Mouse (Mus musculus): ENCODE measurements at regions not wholly inside any gene's neighbourhood (a gene's known extent, or its start where the extent isn't known, plus 50 kb on each side); places are given as distances from the start of the nearest gene placed in this dataset.
A peak's percentile ranks its signal among the peaks of the same experiment; 100 is the strongest.
"Not testable (repeated sequence)": the region's sequence is repeated elsewhere in the genome, so short reads cannot be mapped to it uniquely, and the experiment has no call there.

GRCm38 (mm10) chr4:81570736-81571135 is 128.1 kb upstream of the Mpdz start:
- DNase-seq = no peak

DNA sequence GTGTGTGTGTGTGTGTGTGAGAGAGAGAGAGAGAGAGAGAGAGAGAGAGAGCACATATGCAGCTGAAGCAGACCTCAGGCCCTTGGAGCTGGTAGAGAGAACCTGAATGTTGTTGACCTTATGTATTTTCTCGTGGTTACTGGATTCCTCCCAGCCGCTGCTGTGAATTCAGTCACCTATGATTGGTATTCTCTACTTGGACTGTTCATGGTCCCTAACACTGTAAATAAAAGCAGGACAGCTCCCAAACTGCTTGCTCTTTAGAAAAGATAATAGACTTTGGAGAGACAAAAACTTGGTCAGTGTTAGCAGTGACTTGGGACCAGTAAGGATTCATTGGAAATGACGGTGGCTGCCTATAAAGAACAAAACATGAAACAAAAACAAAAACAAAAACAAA is 126.9 kb upstream of the Mpdz start:
- no peak for DNase-seq

GRCm38 (mm10) chr4:81568404-81568803 is 125.8 kb upstream of the Mpdz start:
- DNase-seq = no peak

- peak; percentile 44 to 63 for DNase-seq
Observed at GRCm38 (mm10) chr4:81567928-81568327, 125.3 kb upstream of the Mpdz start.

- DNase-seq = no peak
Observed at GRCm38 (mm10) chr4:81566526-81566925, 123.9 kb upstream of the Mpdz start.

DNA sequence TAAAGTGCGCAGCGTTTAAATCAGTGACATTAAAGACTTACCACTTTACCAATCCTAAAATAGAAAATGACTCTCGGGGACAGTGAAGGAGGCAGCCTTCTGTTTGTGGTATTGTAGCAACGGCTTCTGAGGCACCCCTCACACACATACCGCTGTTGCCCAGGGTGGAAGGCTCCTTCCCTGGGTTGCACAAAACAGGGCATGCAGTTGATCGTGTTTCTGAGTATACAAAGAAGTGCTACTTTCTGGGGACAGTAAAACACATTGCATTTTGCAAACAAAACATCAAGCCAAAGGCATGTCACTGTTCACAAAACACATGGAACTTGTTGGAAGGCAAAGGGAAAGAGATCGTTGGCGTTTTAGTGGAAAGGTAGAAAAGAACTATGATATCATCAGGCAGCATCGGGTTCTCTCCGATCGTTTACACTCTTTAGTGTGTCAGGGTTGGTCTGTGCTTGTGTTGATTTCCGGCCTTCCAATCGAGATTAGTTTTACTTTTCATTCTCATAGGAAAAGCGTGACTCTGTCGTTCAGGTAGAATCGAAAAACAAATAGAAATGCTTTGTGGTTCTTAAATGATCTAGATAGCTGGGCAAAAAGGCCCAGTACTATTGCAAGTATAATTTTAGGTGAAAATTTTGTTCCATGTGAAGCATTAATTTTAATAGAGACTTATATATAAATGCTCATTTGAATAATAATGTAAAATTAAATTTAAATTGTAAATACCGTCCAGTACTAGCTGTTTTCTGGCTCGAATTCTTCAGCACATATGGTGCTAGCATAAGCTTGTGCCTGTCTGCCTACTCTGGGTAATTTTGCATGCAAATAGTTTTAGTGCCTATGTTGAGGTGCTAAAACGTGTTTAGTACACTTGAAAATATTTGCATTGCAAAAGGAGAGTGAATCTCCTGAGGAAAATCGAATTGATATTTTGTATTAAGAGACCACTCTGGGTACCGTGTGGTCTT is 123.1 kb upstream of the Mpdz start:
- DNase-seq = no peak

DNA sequence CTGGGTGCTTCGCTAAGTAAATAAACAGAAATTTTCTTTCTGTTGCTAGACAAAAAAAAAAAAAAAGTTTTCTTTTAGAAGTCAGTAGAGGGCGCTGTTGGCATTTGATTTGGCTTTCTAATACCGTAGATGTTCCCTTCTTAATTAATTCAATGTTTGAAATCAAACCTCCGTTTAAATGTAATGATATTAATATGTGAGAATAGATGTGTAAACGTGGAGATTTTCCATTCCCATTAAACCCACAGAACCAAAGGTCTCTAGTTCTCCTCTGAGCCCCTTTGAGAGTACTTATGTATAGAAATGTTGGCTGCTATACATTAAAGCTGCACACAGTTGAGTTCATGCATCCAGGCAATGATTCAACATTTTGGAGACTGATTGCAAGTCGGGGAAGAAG is 121.8 kb upstream of the Mpdz start:
- no peak for DNase-seq

DNA sequence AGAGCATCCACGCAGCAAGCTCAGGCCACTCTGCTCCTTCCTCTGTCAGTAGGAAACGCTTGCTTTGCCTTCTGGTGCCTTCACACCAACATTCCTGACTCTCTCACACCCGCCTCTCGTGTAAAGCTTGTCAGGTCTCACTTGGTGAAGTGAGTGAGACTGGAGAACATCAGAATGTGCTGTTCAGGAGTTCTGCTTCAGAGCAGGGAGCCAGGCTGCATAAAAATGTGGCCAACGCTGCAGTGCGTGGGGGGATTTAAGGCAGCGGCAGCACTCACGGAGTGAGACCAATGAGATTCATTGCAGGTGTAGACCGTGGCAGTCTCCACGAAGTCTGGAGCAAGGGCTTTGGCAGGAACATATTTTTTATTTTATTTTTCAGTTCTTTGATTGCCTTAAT is 121.0 kb upstream of the Mpdz start:
- DNase-seq = no peak

GRCm38 (mm10) chr4:81561453-81561852 is 118.8 kb upstream of the Mpdz start:
- no peak for DNase-seq

DNA sequence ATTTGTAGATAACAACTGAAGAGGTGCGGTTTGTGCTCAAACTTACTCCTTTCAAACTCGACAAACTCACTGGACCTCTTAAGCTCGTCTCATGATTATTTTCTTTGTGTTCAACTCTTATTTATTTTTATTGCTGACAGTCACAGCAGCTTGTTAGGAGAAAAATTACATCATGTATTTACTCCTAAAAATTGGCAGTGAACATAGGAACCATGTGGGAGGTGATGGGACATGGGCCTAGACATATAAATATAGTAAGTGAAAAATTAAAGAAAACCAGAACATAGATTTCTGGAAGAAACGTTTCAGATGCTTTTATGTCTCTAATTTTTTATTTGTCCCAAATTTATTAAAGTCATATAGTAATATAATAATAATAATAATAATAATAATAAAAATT is 108.2 kb upstream of the Mpdz start:
- DNase-seq = no peak

DNA sequence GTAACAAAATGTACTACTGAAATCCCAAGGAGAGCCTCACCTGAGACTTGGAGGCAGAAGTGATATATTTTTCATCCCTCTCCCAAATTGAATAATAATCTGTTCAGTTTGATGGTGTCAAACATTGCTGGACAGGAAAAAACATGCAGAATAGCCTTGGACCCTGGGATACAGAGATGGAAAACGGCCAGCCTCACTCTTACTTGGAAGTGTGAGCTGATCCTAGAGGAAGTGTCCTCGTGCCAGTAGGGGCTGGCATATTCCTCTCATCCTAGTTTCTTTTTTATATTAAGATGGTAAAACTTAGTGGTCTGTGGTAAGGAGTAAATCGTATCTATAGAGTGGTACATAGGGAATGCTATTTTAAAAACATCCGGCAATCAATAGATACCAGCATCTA is 107.6 kb upstream of the Mpdz start:
- DNase-seq = no peak

DNA sequence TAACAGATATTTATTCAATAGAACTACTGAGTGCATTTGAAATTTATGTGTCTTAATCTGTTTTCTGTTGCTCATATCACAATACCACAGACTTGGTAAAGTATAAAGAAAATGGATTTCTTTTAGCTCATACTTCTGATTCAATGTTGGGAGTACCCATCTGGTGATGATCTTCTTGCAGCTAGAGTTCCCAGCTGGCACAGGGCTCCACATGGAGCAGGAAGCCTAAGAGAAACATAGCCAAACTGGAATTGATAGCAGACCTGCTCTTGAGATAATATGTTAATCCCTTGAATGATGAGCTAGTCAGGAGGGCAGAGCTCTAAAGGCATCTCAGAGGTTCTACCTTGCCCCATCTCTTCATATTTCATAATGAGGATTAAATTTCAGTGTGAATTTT is 97.9 kb upstream of the Mpdz start:
- DNase-seq = no peak

DNA sequence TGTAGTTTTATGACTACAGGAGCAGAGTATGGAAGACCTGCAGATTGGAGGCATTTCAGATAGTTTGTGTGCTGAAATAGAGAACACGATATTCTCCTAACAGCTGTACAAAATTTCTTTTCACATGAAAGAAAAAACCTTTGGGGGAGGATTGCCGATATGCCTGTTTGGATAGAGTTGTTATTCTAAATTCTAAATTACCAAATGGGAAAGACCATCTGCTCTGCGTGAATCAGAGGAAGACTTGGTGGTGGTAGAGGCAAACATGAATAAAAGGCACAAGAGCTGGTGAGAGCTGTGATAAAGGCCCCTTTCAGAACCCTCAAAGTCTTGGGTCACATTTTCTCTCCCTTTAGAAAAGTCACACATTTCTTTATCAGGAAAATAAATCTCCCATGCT is 96.9 kb upstream of the Mpdz start:
- DNase-seq = no peak

- no peak for DNase-seq
Observed at GRCm38 (mm10) chr4:81536795-81537194, 94.2 kb upstream of the Mpdz start.

GRCm38 (mm10) chr4:81530546-81530945 is 87.9 kb upstream of the Mpdz start:
- DNase-seq = no peak

DNA sequence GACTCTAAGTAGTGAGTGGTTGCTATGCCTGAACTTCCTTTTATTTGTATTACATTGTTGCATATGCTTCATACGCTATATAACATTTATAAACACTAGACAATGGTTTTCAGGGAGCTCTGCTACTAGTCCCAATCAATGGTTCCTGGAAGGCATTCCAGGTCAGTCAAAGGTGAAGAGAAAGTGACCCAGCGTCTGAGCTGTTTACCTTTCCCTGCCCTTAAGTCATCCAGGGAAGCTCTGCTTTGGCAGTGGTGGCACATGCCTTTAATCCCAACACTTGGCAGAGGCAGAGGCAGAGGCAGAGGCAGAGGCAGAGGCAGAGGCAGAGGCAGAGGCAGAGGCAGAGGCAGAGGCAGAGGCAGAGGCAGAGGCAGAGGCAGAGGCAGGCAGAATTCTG is 76.5 kb upstream of the Mpdz start:
- not testable (repeated sequence) for DNase-seq

GRCm38 (mm10) chr4:81514547-81514946 is 71.9 kb upstream of the Mpdz start:
- DNase-seq = no peak

GRCm38 (mm10) chr4:81512396-81512795 is 69.8 kb upstream of the Mpdz start:
- no peak for DNase-seq

- no peak for DNase-seq
Observed at GRCm38 (mm10) chr4:81508776-81509175, 66.2 kb upstream of the Mpdz start.

GRCm38 (mm10) chr4:81506841-81507240 is 64.2 kb upstream of the Mpdz start:
- DNase-seq = peak in 1 of 2 experiments; percentile 41

- no peak for DNase-seq
Observed at GRCm38 (mm10) chr4:81506306-81506705, 63.7 kb upstream of the Mpdz start.

GRCm38 (mm10) chr4:81505096-81505495 is 62.5 kb upstream of the Mpdz start:
- DNase-seq = peak in 1 of 2 experiments; percentile 8

DNA sequence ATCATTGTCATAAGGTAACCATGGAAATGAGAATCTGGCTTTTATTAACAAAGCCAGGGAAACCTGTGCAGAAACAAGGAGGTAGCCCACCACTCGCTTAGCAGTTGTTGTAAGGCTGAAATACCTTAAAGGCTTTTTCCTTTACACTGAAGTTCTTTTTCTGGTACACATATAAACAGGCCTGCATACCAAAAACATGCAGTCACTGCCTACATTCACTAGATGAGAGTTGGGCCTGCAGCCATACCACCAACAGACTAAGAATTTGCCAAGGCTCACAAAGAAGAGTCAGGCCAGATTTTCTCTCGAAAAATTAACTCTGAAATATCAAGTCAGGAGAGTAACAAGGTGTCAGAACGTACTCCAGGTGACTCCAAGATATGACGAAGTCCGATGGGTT is 61.3 kb upstream of the Mpdz start:
- no peak for DNase-seq

DNA sequence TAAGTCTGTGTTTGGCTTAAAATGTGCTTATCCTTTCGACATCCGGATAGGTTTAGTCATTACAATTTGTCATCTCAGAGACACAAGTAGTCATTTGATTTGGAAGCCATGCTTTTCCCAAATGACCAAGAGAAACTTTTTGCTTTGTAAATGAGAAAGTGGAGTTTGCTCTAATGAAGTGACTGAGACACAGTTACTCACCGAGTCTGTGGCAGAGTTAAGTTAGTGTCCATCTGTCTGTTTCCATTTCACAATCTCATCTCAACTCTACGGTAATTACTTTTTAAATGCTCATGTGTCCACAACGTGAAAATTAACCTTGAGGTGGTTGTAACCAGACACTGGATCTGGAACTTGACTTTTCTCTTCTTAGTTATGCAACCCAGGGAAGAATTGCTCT is 59.2 kb upstream of the Mpdz start:
- no peak for DNase-seq

DNA sequence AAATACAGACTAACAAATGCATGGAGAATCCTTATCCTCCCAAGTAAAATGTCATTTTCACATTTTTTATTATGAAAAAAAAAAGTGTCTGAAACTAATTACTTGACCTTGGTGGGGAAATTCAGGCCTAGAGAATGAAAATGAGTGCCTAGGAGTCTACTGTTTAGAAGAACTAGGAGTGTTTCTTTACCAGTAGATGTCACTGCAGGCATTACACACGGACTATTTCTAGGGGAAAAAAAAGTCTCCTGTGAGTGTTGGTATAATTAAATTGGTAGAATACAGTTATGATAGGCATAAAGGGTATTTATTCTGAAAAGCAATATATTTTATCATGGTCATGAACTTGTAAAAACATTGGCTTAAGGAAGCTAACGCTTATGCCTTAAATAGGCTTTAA is 55.5 kb upstream of the Mpdz start:
- DNase-seq = no peak
